Mouse (Mus musculus) lung, postnatal 10 days (tissue): Measurements from ENCODE around the gene Map3k13.
"Not testable (repeated sequence)": the region's sequence is repeated elsewhere in the genome, so short reads cannot be mapped to it uniquely, and the experiment has no call there.

ENCODE experiments used
- DNase-seq: peaks from one replicate; pipeline ENCODE4 v3.0.0; 2021

The Map3k13 gene

DNA sequence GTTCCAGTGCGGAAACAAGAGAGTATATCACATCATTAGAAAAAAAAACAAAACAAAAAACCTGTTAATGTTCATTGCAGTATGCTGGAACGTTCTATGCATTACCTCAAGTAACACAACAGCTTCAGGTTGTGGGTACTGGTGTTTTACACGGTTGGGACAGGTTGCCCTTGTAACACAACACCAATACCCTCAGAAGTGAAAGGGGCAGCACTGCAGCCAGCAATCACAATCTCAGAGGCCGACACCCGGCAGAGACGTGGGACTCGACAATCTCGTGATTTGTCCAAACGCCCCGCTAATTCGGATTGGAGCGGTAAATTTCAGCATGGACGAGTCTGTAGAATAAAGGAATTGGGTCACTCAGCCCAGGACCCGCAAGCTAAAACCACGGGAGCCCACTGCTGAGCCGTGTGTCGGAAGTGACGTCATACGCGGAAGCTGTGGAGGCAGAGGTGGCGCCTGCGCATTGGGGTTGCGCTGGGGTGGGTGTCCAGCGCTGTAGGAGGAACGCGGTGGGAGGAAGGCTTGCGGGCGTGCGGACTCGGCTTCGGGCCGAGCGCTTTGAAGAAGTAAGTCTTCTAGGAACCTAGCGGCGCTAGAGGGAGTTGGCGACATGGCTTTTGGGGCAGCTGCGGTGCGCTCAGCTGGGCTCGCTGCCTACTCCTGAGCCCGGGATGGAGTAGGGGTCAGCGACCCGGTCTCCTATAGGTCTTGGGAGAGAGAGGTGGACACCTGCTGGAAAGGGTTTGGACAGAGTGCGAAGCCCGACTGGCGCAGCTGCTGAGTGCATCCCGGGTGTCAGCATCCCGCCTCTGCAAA, at the start of gene Map3k13:
Map3k13 (plus strand) TSS at position 472 of the 822 bp plus-strand sequence.
- DNase-seq = peak; percentile 96

DNA sequence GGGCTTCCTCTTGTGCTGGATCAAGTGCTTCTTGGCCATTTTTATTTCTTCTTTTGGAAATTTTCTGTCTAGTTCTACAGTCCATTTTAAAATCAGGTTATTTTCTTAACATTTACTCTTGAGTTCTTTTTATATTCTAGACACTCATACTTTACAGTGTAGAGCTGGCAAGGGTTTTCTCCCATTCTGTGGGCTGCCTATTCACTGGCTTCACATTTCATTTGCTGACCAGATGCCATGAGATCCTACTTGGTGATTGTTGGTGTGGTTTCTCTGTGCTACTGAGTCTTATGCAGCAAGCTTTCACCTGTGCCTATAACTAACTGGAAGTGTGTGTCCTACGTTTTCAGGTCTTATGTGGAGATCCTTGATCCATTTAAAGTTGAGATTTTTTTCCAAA, 35.7 kb upstream of the Map3k13 start:
- DNase-seq = no peak

GRCm38 (mm10) chr16:21768255-21768654, 25.9 kb upstream of the Map3k13 start:
- no peak for DNase-seq

DNA sequence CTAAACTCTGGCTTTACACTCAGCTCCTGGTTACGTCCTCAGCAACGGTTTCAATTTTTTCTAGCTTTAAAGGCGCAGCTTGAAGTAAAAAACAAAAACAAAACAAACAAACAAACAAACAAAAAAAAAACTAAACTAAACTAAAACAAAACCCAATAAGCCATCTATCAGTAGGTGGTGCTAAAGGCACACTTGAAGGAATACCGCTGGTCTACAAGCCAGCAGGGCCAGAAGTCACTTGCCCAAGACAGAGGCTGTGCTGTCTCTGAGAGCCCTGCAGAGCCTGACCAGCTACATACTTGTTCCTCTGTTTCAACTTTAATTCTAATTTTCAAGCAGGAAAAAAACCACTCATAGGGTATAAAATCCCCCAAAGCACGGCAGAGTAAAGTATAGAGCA, 24.5 kb upstream of the Map3k13 start:
- DNase-seq = peak; percentile 33

GRCm38 (mm10) chr16:21774725-21775124, 19.4 kb upstream of the Map3k13 start:
- no peak for DNase-seq

DNA sequence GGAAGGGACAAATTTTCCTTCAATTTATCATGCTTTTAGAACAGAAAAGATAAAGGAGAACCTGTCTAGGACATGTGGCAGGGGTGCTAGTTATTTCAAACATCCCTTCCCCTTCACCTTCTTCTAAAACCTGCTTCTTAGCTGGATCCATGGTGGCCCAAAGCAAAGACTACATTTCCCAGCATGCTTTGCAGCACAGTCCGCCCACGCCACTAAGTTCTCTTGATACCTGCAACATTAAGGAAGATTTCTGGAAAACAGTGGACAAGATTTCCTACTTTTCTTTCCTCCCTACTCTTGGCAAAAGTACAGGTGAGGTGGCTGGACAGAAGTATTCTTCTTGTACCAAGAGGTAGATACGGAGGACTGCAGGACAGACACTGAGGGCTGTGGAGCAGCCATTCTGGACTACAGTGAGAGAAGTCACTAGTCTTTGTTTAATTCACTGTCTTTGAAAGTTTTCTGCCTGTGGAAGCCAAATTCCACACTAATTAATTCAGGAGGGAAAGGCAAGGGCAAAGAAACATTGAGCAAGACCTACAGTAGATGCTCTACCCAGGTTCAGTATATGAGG, 15.8 kb upstream of the Map3k13 start:
- DNase-seq = peak; percentile 19

GRCm38 (mm10) chr16:21779149-21779548, 15.0 kb upstream of the Map3k13 start:
- no peak for DNase-seq

DNA sequence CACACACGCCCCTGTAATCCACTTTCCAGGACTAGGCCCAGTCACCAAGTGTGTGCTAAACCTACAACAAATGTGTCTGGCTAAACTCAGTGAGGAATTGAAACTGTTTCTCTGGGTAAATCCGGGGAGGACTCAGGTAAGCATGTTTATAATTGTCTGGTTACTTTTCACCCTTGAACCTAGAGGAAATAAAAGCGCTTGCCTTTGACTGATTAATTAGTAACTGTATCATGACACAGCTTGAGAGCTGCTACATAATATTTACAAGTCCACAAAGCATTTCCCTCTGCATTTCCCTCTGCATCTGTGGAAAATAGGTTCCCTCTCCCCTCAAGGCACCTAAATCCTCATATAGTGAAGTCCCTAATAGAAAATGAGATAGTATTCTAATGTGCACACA, 12.9 kb upstream of the Map3k13 start:
- no peak for DNase-seq

GRCm38 (mm10) chr16:21781895-21782294, 12.3 kb upstream of the Map3k13 start:
- DNase-seq = no peak

- DNase-seq = no peak
Measured at GRCm38 (mm10) chr16:21782807-21783206, 11.3 kb upstream of the Map3k13 start.

DNA sequence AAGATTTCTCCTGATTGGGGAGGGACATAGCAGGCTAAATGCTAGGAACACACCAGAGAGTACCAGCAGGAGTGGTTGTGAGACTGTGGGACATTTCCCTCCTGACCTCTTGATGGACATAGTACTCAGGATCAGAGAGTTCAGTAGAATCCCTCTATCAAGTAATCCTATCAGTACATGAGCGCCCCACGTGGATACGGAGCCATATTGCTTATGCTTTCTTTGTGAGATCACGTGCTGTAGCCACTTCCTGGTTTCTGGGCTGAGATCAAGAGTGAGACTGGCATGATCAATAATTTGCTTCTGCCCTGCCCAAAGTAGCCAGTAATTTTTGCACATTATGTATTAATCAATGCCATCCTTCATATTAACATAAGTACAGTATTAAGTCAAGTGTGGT, 9.1 kb upstream of the Map3k13 start:
- DNase-seq = no peak

GRCm38 (mm10) chr16:21786317-21786716, 7.8 kb upstream of the Map3k13 start:
- no peak for DNase-seq

GRCm38 (mm10) chr16:21787516-21788353, 6.4 kb upstream of the Map3k13 start, which contains the start of gene Ehhadh:
Ehhadh (minus strand) TSS chr16:21787807.
- peak; percentile 82 for DNase-seq

DNA sequence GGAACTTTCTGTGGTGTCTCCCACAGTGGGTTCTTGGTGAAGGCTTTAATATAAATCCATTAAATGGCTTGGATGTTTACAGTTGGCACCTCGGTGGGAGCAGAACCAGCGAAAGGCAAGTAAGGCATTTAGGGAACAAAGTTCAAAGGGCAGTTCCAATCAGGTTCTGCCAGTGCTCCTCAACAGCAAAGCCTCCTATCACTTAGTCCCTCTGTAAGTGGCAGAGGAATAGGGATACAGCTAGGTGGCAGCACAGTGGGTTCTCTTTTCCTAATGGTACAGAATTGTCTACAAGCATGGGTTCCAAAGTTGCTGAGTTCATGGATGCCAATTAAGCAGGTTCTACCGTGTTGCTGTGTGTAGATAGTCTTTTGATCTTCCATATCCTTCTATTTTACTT, 5.6 kb upstream of the Map3k13 start:
- no peak for DNase-seq

DNA sequence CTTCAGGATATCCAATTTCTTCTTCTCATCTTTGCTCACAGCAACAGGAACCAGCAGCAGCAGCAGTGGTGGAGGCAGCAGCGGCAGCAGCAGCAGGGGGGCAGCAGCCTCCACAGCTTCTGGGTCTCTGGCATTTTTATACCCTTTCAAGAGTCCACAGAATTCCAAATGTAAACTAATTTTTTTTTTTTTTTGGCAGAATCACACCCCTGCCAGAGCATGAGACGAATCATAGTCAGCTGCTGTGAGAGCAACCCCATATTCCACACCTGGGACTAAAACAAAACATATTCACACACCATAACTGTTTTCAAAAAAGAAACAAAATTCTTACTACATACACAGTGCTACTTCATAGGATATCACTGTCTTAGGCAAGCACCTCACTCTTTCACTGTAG, 5.0 kb upstream of the Map3k13 start:
- DNase-seq = no peak

DNA sequence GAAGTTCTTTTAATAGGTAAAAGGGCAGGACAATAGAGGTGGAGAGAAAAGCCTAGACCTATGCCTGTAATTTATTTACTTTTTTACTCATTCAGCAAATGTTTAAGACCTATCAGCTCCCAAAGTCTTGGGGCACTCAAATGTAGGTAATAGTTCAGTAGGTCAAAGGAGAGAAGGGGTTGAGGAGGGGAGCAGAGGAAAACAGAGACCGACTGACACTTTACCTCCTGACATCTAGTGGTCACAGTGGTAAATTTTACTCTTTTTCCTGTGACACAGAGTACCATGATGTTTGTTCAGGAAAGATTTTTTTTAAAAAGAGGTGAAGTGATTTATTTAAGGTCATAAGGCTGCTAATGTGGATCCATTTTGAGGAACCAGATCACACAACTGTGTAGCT, 3.7 kb upstream of the Map3k13 start:
- no peak for DNase-seq

DNA sequence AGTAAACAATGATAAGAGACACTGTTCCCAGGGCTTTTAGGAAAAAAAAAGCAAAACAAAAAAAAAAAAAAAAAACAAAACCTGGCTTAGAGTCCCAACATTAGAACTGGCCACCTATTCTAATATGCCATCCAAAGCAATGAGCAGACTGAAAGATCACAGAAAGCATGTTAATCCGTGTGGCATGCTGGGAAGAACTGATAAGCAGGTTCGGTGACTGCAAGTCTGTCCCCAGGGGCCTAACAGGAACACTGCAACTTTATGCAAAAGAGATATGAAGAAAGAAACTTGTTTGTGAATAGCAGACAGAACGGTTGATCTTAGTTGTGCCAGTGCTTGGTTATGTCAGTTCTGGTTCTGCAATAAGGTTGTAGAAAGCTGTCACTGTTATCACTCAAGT, 2.4 kb upstream of the Map3k13 start:
- DNase-seq = no peak

- DNase-seq = not testable (repeated sequence)
Measured at GRCm38 (mm10) chr16:21793080-21793810, 901 bp upstream of the Map3k13 start.

- no peak for DNase-seq
Measured at GRCm38 (mm10) chr16:21794697-21795045, 525 bp downstream of the Map3k13 start.

DNA sequence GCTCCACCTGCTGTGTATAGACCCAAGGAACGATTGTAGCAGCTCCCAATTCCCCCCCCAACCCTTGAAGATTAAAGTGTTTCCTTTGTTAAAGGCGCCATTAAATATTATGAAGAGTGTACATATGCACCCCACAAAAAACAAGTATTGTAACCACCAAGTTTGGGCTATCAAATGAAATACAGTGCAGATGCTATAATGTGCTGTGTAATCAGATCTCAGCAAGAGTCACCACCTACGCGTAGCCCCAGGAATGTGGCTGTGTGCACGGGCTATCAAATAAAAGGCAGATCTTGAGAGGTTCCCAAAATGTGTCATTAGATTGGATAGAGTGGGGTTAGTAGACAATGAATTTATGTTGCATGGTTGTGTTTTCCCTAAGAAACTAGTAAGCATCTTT, 925 bp downstream of the Map3k13 start:
- DNase-seq = no peak

- DNase-seq = no peak
Measured at GRCm38 (mm10) chr16:21804258-21804657, 10.1 kb downstream of the Map3k13 start.

GRCm38 (mm10) chr16:21806892-21807291, 12.7 kb downstream of the Map3k13 start:
- DNase-seq = no peak

DNA sequence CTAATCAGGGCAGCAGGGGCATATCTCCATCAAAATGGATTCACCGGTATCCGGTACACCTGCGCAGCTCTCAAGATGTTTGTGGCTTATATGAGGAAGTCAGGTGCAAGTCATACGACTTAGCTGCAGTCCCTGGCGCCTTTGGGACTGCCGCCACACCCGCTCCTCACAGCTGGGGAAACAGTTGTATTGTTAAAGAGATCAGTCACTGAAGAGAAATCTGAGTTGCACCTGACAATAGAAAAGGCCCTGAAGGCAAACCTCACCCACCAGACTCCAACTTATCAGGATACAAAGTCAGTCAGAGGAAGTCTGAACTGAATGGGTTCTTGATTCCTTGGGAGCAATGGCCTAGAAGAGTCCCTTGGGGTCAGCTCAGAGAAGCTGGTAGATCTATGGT, 13.6 kb downstream of the Map3k13 start:
- not testable (repeated sequence) for DNase-seq
